Mouse (Mus musculus): ENCODE data around the gene Meis2.

The Meis2 gene

DNA sequence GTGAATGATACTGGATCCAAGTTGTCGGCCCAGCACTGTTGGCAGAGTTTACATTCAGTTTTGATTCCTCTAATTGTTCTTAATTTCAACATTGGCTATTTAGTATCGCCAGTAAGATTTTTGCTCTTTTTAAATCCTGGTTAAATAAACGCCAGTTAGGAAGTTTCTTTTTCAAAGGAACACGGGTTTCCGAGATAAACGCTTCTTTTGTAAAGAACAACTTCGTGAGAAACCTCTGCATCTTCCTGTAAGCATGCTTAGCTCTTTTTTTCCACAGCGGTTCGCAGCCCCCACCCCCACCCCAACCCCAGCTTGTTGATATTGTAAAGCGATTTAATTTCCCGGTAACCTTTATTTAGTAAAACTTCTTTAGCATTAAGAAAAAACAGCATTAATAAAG lies 2.8 kb upstream of the Meis2 start:
- no peak for DNase-seq (ENCODE audit: low read depth, low spot score)

- DNase-seq (ENCODE audit: low read depth, low spot score): peak; percentile 33
These were observed 2.1 kb upstream of the Meis2 start for GRCm38 (mm10) chr2:116067711-116068110.

- peak; percentile 96 for DNase-seq (ENCODE audit: low read depth, low spot score)
These were observed 1.4 kb upstream of the Meis2 start for GRCm38 (mm10) chr2:116067065-116067497.

- DNase-seq (ENCODE audit: low read depth, low spot score): peak; percentile 62
These were observed 660 bp upstream of the Meis2 start for GRCm38 (mm10) chr2:116066057-116066941.

DNA sequence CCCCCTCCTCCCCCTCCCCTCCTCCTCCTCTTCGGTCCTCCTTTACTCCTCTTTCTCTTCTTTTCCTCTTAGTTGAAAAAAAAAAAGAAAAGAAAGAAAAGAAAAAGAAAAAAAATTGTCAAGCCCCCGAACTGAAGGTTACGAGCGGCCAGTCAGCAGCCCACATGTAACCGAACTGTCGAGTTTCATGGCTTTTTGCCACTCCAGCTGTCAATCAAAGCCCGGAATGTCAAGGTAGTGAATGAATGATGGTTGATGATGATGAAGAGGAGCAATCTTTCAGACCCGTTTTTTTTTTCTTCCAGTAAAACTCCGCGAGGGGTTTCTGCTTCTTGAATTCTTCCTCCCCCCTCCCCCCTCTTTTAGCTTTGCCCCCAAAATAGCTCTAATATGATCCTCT lies 582 bp downstream of the Meis2 start:
- DNase-seq (ENCODE audit: low read depth, low spot score): peak; percentile 20

- DNase-seq (ENCODE audit: low read depth, low spot score): peak; percentile 44
These were observed 1.1 kb downstream of the Meis2 start for GRCm38 (mm10) chr2:116064521-116064920.

GRCm38 (mm10) chr2:116063819-116064293 lies 1.8 kb downstream of the Meis2 start:
- DNase-seq (ENCODE audit: low read depth, low spot score): peak; percentile 57

- peak; percentile 37 for DNase-seq (ENCODE audit: low read depth, low spot score)
These were observed 2.7 kb downstream of the Meis2 start for GRCm38 (mm10) chr2:116062761-116063441.

DNA sequence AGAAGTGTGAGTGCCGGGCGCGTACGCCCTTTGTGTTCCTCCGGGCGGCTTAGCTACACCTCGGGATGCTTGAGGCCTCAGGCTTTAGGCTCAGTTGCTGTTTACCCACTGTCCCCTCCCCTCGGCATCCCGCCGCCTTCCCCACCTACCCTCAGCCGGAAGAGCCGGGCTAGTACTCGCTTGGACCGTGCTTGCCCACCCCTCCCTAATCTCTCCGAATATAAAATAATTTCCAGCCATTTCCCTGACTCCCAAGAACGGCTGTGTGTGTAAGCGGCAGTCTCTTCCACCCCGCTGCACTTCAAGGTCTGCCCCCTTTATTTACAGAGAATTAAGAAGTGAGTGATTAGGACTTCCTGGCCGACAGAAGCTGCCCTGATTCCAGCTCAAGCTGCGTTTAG lies 3.4 kb downstream of the Meis2 start:
- peak; percentile 79 for DNase-seq (ENCODE audit: low read depth, low spot score)

DNA sequence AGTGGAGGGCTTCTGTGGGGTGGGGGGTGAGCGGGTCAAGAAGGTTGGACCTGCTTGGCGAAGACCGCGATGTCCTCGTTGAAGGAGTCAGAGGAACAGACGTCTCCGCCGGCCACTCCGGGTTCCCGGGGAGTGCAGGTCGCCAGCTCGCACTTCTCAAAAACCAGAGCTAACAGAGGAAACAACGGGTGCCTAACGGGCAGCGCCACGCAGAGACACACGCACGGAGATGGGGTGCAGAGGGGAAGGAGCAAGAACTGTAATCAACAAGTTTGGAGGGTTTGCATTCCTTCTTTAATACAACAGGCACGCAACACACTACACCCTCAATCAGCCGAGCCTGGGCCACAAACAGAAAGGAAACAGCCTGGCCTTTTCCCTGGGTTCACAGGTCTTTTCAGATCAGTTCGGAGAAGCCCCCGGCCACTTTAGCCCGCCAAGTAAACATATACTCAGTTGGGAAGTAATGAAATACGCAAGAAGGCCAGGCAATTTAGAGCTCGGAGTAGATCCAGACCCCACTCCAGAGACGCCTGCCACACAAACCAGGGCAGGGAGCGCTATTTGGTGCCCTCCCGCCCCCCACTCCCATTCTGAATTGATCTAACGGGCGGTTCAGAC lies 4.1 kb downstream of the Meis2 start:
- DNase-seq (ENCODE audit: low read depth, low spot score): peak; percentile 45

- DNase-seq (ENCODE audit: low read depth, low spot score): peak; percentile 53
These were observed 4.8 kb downstream of the Meis2 start for GRCm38 (mm10) chr2:116060701-116061400.

DNA sequence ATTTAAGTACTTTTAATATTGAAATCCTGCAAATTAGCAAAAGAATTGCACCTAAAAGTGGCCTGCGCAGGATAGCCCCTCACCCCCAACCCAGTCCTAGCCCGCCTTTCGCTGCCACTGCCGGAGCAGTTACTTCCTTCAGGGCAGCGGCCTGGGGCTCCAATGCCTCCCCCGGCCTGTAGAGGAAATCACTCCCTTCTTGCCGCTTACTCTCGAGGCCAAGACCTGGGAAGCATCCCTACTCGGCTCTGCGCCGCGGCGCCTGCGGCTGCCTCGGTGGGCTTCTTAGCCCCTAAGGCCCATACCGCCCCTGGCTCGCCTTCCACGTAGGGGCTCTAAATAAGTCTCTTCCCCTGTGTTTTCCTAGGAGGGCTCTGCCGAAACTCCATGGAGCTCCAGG lies 5.4 kb downstream of the Meis2 start:
- peak; percentile 97 for DNase-seq (ENCODE audit: low read depth, low spot score)

GRCm38 (mm10) chr2:116059661-116060060 lies 6.0 kb downstream of the Meis2 start:
- peak; percentile 88 for DNase-seq (ENCODE audit: low read depth, low spot score)

GRCm38 (mm10) chr2:116059066-116059465 lies 6.6 kb downstream of the Meis2 start:
- DNase-seq (ENCODE audit: low read depth, low spot score): no peak

DNA sequence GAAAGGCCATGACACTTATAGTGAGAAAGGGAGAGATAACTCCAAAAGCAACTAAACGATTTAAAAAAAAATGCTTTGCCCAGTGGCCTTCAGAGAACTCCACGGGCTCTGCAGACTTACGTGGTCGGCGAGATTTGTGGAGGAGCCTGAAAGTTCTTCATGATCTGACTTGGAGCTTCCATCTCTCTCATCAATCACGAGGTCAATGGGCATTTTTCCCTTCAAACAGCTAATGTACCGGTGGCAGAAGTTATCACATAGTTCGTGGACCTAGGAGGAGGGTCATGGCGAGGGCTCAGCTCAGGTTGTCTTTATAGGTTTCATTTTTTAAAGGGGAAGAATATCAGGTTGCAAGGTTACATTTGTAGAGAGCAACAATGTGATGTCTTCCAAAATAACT lies 7.1 kb downstream of the Meis2 start:
- no peak for DNase-seq (ENCODE audit: low read depth, low spot score)

GRCm38 (mm10) chr2:116056826-116057225 lies 8.8 kb downstream of the Meis2 start:
- no peak for DNase-seq (ENCODE audit: low read depth, low spot score)

- no peak for DNase-seq (ENCODE audit: low read depth, low spot score)
These were observed 9.7 kb downstream of the Meis2 start for GRCm38 (mm10) chr2:116055686-116056620.

DNA sequence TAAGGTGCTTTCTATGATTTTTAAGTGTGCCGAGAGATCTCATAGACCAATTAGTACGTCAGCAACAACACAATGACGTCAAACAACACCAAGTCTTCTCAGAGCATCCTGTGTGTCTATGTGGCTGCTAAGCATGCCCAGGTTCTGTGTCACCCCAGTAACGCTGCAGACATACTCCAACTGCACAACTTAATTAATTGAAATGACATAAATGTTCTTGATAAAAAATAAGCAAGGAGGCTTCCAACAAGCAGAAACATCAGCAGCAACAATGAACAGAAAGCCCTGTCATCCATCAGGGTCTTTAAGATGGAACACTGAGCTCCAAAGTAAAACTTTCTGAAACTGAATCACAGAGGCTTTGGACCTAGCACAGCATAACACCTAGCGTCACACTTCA lies 11.7 kb downstream of the Meis2 start:
- no peak for DNase-seq (ENCODE audit: low read depth, low spot score)

DNA sequence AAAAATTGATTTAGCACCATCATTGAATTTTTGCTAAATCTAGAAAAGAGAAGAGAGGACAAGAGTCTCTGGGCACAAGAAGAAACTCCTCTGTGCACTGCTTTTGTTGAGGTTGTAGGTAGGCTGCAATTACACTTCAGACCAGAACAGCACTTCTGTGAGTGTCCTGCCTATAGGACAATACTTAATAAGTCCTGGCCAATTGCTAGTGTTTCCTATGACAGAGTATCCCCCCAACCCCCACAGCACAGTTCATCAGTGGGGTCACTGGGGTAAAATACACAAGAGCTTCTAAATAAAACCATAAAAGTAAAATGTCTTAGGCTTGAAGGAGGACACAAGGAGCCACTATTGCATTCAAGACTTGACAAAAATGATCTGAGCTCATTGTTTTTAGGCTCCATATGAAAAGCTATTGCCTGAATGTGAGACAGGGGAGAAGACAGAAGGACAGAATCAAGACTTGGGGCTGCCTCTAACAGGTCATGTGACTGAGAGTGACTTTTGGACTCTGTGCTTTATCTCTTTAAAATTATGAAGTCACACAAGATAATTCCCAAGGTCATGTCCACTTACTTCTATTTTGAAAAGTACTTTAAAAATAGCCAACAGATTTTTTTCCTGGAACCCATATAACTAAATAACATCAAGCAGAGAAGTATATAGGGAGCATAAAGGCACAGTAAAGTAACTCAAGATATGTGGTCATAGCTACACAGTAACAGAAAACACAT lies 12.8 kb downstream of the Meis2 start:
- no peak for DNase-seq (ENCODE audit: low read depth, low spot score)

Measured in ZHBTc4 (cell line).